Mouse (Mus musculus) testis, adult 2 months (tissue): ENCODE measurements around the gene Dnaja3. TPM values are rescaled to one million over a fixed set of nuclear protein-coding genes. Genes with fewer than 3 reads are reported as not detected.
A peak's percentile ranks its signal among the peaks of the same experiment; 100 is the strongest.

ENCODE experiments used
- H3K27ac ChIP-seq: fragments of 200-500 bp; 2 replicates; pipeline ENCODE4 v1.5.1; 2012; ENCODE audit warnings: low read depth, low read length; ENCODE audit not compliant: control insufficient read depth, insufficient read depth
- H3K27me3 ChIP-seq: fragments of 200-500 bp; 2 replicates; pipeline ENCODE4 v1.6.1; 2012; ENCODE audit warnings: mild to moderate bottlenecking, low read length, moderate library complexity; ENCODE audit not compliant: control insufficient read depth, insufficient read depth
- H3K36me3 ChIP-seq: fragments of 200-500 bp; 2 replicates; pipeline ENCODE4 v1.6.1; 2012; ENCODE audit warnings: mild to moderate bottlenecking, low read length; ENCODE audit not compliant: control insufficient read depth, insufficient read depth
- H3K4me1 ChIP-seq: fragments of 200-500 bp; 2 replicates; pipeline ENCODE4 v1.6.1; 2012; ENCODE audit warnings: low read length; ENCODE audit not compliant: control insufficient read depth, insufficient read depth
- H3K4me3 ChIP-seq: fragments of 200-500 bp; 2 replicates; pipeline ENCODE4 v1.5.1; 2012; ENCODE audit warnings: low read depth, mild to moderate bottlenecking, low read length, moderate library complexity, mixed read lengths; ENCODE audit not compliant: control insufficient read depth
- CTCF ChIP-seq: fragments of 200-500 bp; IDR thresholded peaks from 2 replicates; pipeline ENCODE4 v1.5.1; 2012; ENCODE audit warnings: low read depth, mild to moderate bottlenecking, inconsistent platforms, low read length, moderate library complexity; ENCODE audit not compliant: control insufficient read depth, insufficient read depth, insufficient replicate concordance
- POLR2A ChIP-seq: fragments of 200-500 bp; IDR thresholded peaks from 2 replicates; pipeline ENCODE4 v1.6.1; 2012; ENCODE audit warnings: low read depth, mild to moderate bottlenecking, inconsistent platforms, low read length, moderate library complexity; ENCODE audit not compliant: control insufficient read depth
- polyA plus RNA-seq: library from polyadenylated mRNA; depleted of rRNA; stranded (reverse); fragments of >200 nt; gene quantifications from 2 replicates; pipeline ENCODE4 v1.2.3, GENCODE M21; 2012

The Dnaja3 gene
- polyA plus RNA-seq, 1 experiment: 26.7 TPM

GRCm38 (mm10) chr16:4608532-4609059 lies 31.2 kb upstream of the Dnaja3 start:
- Histone ChIP-seq H3K36me3 (no peaks in the 10 kb centered on the region), H3K4me3 (no peak overlapping the region), H3K27me3 (no peaks in the 10 kb centered on the region), H3K4me1 (no peaks in the 10 kb centered on the region; the same call in none of the 2 replicates), H3K27ac (no peak overlapping the region)
- TF ChIP-seq POLR2A (no peak), CTCF (no peak)

GRCm38 (mm10) chr16:4611193-4611592 lies 28.6 kb upstream of the Dnaja3 start:
- no peaks in the 10 kb centered on the region for H3K4me1 ChIP-seq
- H3K4me3 ChIP-seq: no peak overlapping the region
- H3K27me3 ChIP-seq: no peaks in the 10 kb centered on the region
- H3K36me3 ChIP-seq: no peaks in the 10 kb centered on the region; the same call in 1 of the 2 replicates
- H3K27ac ChIP-seq: no peak overlapping the region
- TF ChIP-seq CTCF (no peak), POLR2A (no peak)

- no peaks in the 10 kb centered on the region for H3K4me1 ChIP-seq
- no peak overlapping the region for H3K27ac ChIP-seq
- no peaks in the 10 kb centered on the region for H3K27me3 ChIP-seq
- no peak overlapping the region for H3K4me3 ChIP-seq
- TF ChIP-seq POLR2A: no peak
- H3K36me3 ChIP-seq: no peaks in the 10 kb centered on the region; the same call in 1 of the 2 replicates
Observed at GRCm38 (mm10) chr16:4611676-4612075, 28.1 kb upstream of the Dnaja3 start.

GRCm38 (mm10) chr16:4613736-4614135 lies 26.1 kb upstream of the Dnaja3 start:
- no peak for TF ChIP-seq POLR2A
- TF ChIP-seq CTCF: no peak
- H3K27ac ChIP-seq: no peak overlapping the region
- no peaks in the 10 kb centered on the region for H3K4me1 ChIP-seq
- H3K4me3 ChIP-seq: no peak overlapping the region
- no peaks in the 10 kb centered on the region; the same call in 1 of the 2 replicates for H3K36me3 ChIP-seq
- H3K27me3 ChIP-seq: no peaks in the 10 kb centered on the region

GRCm38 (mm10) chr16:4614639-4615038 lies 25.1 kb upstream of the Dnaja3 start:
- Histone ChIP-seq H3K36me3 (no peaks in the 10 kb centered on the region; the same call in 1 of the 2 replicates), H3K27me3 (no peaks in the 10 kb centered on the region), H3K4me3 (no peak overlapping the region), H3K4me1 (no peaks in the 10 kb centered on the region), H3K27ac (no peak overlapping the region)
- no peak for TF ChIP-seq POLR2A
- no peak for TF ChIP-seq CTCF

- Histone ChIP-seq H3K27me3 (no peaks in the 10 kb centered on the region), H3K27ac (no peak overlapping the region), H3K4me3 (no peak overlapping the region), H3K4me1 (no peaks in the 10 kb centered on the region), H3K36me3 (no peaks in the 10 kb centered on the region; the same call in 1 of the 2 replicates)
- no peak for TF ChIP-seq CTCF
- TF ChIP-seq POLR2A: no peak
Observed at GRCm38 (mm10) chr16:4615297-4615696, 24.5 kb upstream of the Dnaja3 start.

- Histone ChIP-seq H3K27me3 (no peaks in the 10 kb centered on the region), H3K4me1 (no peaks in the 10 kb centered on the region), H3K4me3 (no peak overlapping the region), H3K27ac (no peak overlapping the region), H3K36me3 (no peaks in the 10 kb centered on the region; the same call in 1 of the 2 replicates)
- TF ChIP-seq CTCF: no peak
- TF ChIP-seq POLR2A: no peak
Observed at GRCm38 (mm10) chr16:4616829-4617228, 23.0 kb upstream of the Dnaja3 start.

GRCm38 (mm10) chr16:4624074-4624473 lies 15.7 kb upstream of the Dnaja3 start:
- H3K4me1 ChIP-seq: peaks cover 6% of the 10 kb centered on the region
- H3K36me3 ChIP-seq: no peaks in the 10 kb centered on the region
- H3K4me3 ChIP-seq: peak overlapping the region; percentile 98
- no peaks in the 10 kb centered on the region for H3K27me3 ChIP-seq
- TF ChIP-seq POLR2A: no peak
- no peak for TF ChIP-seq CTCF
- H3K27ac ChIP-seq: peak overlapping the region; percentile 89
